Mouse (Mus musculus) hindlimb bud, embryonic 11.5 days (tissue): ENCODE results near the gene Pld3.

ENCODE experiments used
- DNase-seq: peaks from one replicate; pipeline ENCODE4 v3.0.0-alpha.2; 2012; ENCODE audit warnings: low read depth, low spot score; ENCODE audit errors: extremely low spot score

Pld3 gene

DNA sequence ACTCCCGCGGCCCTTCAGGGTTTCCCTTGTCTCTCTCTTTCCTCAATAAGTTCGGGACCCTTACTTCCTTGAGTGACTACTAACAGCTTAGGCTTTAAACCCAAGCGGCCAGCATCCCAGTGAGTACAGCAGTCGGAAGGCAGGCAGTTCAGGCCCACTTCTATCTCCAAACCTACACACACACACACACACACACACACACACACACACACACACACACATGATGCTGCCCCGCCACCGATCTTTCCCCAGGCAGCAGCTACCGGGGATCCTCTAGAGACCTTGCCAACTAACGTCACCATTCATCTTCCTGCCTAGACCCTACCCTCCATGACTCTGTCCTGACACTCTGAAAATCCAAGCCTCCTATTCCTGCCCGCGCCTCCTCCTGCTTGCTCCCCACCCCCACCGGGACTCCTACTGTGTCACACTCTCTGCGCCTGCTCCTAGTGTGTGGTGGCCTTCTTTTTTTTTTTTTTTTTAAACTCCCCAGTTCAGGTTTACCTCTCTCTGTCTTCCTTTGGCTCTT, 65.2 kb downstream of the Pld3 start:
- DNase-seq = no peak

DNA sequence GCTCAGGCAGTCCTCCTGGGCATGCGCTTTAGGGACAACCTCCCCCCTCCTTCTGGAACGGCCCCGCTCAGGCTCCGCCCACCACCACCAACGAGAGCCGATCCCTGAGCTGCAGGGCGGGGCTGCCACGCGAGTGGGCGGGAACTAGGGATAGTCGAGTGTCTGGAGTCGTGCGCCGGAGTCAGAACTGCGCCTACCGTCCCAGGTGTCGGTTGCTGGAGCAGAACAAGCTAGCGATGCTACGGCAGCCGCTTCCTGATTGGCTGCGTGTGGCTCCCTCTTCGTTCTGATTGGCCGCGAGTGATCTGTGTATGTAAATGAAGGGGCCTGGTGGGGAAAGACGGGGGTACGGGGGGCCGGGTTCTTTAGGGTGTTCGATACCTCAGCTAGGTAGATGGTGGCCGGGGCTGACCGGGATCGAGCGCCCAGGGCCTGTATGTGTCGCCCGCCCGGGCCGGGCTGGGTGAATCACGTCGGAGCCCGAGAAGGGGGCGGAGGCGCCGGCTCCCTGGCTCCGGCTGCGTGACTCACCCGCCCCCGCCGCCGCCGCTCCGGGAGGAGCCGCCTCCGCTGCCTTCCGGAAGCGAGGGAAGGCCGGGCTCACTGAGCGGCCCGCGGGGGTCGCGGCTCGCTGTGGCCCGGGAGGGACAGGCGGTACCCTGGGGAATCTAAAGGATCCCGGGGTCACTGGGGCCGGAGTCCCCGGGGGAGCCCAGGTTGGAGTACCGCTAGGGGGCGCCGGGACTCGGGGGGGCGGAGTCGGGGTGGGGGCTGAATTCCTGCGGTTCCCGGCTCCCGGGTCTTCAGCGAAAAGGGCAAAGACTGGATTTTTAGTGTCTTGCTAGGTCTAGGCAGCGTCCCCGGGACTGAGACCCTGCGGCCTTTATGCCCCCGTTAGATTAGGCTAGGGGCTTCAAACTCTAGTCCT, 66.0 kb downstream of the Pld3 start, which contains the start of gene Sertad1:
Sertad1 (plus strand) TSS at position 141 of the 928 bp plus-strand sequence.
- no peak for DNase-seq

DNA sequence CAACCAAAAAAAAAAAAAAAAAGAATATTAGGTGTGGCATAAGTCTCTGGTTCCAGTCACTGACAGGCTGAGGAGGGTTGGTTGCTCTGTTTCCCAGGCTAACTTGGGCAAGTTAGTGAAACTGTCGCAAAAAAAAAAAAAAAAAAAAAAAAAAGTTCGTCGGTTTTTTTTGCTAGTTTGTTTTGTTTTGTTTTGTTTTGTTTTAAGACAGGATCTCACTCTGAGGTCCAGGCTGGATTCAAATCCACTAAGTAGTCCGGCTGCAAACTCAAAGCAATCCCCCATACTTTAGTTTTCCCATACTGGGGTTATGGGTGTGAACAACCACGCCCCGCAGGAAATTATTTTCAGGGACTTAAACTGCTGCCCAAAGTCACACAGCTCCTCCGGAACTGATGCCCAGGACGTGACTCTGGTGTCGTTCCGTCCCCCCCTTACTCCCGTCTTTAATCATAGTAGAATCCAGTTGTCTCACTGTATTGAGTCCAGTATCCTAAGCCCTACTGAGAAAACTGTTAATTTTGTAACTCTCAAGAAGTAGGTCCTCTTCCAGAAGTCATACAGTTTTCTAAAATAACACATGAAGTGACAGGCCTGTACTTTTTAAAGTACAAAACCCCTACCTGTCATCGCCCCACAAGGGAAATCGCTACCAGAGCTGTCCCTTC, 66.8 kb downstream of the Pld3 start:
- DNase-seq = no peak

DNA sequence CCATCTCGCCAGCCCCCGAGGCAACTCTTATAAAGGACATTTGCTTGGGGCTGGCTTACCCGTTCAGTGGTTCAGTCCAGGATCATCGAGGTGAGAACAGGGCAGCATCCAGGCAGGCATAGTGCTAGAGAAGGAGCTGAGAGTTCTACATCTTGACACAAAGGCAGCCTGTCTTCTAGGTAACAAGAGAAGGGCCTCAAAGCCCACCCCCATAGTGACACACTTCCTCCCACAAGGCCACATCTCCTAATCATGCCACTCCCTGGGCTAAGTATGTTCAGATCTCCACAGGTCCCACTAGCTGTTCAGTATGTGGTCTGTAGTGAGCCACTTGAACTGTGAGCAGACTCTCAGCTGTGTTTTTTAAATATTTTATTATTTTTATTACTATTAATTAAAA, 69.2 kb downstream of the Pld3 start:
- DNase-seq = no peak
